Mouse (Mus musculus): Measurements from ENCODE around the gene Mapk8ip2. TPM values are rescaled to one million over a fixed set of nuclear protein-coding genes. Genes with fewer than 3 reads are reported as not detected.
A peak's percentile ranks its signal among the peaks of the same experiment; 100 is the strongest.
"Not testable (repeated sequence)": the region's sequence is repeated elsewhere in the genome, so short reads cannot be mapped to it uniquely, and the experiment has no call there.

The Mapk8ip2 gene
- polyA plus RNA-seq, 1 experiment from 2014 or later: 0.99 TPM

DNA sequence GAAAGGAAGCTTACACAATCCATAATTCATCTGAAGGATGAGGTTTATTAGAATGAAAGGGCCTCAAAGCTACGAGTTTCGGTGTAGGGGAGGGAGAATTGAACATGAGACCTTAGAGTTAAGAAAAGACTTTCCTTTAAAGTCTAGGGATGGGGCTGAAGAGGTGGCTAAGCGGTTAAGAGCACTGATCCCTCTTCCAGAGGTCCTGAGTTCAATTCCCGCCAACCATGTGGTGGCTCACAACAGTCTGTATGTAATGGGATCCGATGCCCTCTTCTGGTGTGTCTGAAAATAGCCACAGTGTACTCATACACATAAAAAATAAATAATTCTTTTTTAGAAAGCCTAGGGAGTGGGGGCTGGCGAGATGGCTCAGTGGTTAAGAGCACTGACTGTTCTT, 23.4 kb upstream of the Mapk8ip2 start:
- H3K4me1 ChIP-seq: peaks cover 27% of the 10 kb centered on the region
- peak; percentile 68 for DNase-seq (ENCODE audit: low spot score)
- peaks cover 23% of the 10 kb centered on the region for H3K36me3 ChIP-seq
- 40% methylated on average over 6 of the region's 6 CpGs for WGBS
- H3K4me3 ChIP-seq: peak overlapping the region; percentile 82
- H3K27me3 ChIP-seq (ENCODE audit: insufficient read depth, poor library complexity, severe bottlenecking): no peaks in the 10 kb centered on the region
- peak overlapping the region; percentile 95 for H3K27ac ChIP-seq
- H3K9me3 ChIP-seq: no peaks in the 10 kb centered on the region

DNA sequence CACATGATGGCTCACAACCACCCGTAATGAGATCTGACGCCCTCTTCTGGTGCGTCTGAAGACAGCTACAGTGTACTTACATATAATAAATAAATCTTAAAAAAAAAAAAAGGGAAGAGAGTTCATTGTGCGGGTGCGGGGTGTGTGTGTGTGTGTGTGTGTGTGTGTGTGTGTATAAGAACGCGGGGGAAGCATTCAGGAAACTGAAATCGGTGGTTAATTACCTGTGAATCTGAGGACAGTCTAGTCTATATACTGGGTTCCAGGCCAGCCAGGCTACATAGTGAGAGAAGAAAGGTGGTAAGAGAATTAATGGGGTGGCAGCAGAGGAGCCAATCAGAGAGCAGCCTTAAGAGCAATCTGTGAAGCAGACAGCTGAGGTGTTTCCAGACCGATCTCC, 22.9 kb upstream of the Mapk8ip2 start:
- 81% methylated on average over 9 of the region's 9 CpGs for WGBS
- Histone ChIP-seq H3K4me3 (peak overlapping the region; percentile 82; the same call in 1 of the 2 replicates), H3K4me1 (peaks cover 23% of the 10 kb centered on the region), H3K36me3 (peaks cover 23% of the 10 kb centered on the region)
- H3K27ac ChIP-seq; H3K27me3 ChIP-seq (ENCODE audit: insufficient read depth, poor library complexity, severe bottlenecking); H3K9me3 ChIP-seq: not testable (repeated sequence)
- DNase-seq (ENCODE audit: low spot score): peak; percentile 45

DNA sequence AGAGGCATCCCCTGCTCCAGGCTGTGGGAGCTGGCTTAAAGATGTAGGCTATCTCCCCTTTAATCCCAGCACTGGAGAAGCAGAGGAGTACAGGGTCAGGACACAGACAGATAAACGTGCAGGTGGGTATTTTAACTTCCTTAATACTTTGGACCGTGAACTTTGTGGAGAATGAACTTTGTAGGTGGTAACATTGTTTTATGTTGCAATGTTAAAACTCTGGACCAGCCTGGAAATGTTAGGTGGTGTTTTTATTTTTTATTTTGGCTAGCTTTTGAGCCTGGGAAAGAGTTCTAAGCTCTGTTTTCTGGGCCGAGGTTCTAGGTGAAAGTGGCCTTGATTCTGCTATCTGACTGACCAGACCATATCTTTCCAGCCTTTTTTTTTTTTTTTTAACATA, 22.4 kb upstream of the Mapk8ip2 start:
- no peak overlapping the region for H3K4me3 ChIP-seq
- no peaks in the 10 kb centered on the region for H3K27me3 ChIP-seq (ENCODE audit: insufficient read depth, poor library complexity, severe bottlenecking)
- H3K9me3 ChIP-seq: no peaks in the 10 kb centered on the region
- H3K36me3 ChIP-seq: peaks cover 20% of the 10 kb centered on the region
- peaks cover 18% of the 10 kb centered on the region for H3K4me1 ChIP-seq
- DNase-seq (ENCODE audit: low spot score): peak; percentile 66
- H3K27ac ChIP-seq: no peak overlapping the region
- WGBS: 74% methylated on average over 3 of the region's 3 CpGs

DNA sequence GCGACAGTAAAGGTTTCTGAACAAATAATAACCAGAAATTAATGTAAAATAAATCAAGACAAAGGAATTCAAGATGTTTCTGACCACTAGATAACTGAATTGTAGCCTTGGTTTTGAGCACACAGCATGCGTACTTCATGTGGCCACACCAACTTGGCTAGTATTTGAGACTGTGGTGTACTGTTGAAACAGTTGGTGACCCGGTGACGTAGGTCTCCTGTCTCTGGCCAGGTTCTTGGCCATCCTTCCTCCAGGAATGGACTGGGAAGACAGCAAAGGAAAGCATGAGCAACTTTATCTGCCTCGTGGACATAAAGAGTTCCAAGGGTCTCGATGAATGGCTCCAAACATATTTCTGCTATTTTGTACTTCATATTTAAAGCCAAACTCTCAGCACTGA, 21.9 kb upstream of the Mapk8ip2 start:
- Histone ChIP-seq H3K9me3 (no peaks in the 10 kb centered on the region), H3K36me3 (peaks cover 15% of the 10 kb centered on the region), H3K27ac (no peak overlapping the region), H3K4me1 (peaks cover 13% of the 10 kb centered on the region), H3K27me3 (ENCODE audit: insufficient read depth, poor library complexity, severe bottlenecking) (no peaks in the 10 kb centered on the region), H3K4me3 (no peak overlapping the region)
- DNase-seq (ENCODE audit: low spot score): peak; percentile 45
- 89% methylated on average over 6 of the region's 6 CpGs for WGBS

DNA sequence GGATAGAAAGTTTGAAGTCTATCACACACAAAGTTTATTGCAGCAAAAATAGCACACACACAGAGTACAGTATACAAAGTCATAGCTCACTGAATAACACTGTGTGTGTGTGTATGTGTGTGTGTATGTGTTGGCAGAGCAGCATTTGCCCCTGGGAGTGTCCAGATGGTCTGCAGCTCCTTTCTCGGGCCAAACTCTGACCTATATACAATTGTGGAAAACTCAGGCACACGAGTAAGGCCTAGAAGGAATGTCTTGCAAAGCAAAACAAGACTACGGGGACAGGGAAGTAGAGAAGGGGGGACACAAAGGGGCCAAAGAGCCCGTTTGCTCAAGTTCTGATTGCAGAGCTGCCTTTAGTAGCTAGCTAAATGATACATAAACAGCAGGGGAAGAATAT, 20.8 kb upstream of the Mapk8ip2 start:
- peaks cover 10% of the 10 kb centered on the region for H3K4me1 ChIP-seq
- H3K36me3 ChIP-seq: peaks cover 4% of the 10 kb centered on the region
- no peaks in the 10 kb centered on the region for H3K27me3 ChIP-seq (ENCODE audit: insufficient read depth, poor library complexity, severe bottlenecking)
- no peak overlapping the region for H3K4me3 ChIP-seq
- no peaks in the 10 kb centered on the region for H3K9me3 ChIP-seq
- no peak overlapping the region for H3K27ac ChIP-seq
- peak; percentile 48 for DNase-seq (ENCODE audit: low spot score)
- 84% methylated on average over 4 of the region's 4 CpGs for WGBS

DNA sequence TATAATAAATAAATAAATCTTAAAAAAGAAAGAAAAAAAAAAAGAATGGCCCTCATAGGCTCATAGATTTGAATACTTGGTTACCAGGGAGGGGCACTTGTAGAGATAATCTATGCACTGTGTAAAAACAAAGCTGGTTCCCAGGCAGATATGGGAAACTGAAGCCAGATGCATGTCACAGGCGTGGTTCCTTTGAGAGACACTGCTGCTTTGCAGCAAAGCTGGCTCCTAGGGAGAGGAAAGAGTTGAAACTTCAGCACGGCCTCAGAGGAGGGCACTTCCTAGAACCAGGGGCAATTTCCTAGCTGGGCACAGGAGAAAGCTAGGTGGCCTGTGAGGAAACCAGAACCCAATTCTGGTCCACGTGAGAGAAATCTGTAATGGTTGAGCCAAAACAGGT, 19.6 kb upstream of the Mapk8ip2 start:
- Histone ChIP-seq H3K27ac (no peak overlapping the region), H3K4me3 (no peak overlapping the region), H3K4me1 (no peaks in the 10 kb centered on the region), H3K9me3 (no peaks in the 10 kb centered on the region), H3K27me3 (ENCODE audit: insufficient read depth, poor library complexity, severe bottlenecking) (no peaks in the 10 kb centered on the region), H3K36me3 (no peaks in the 10 kb centered on the region)
- WGBS: 71% methylated on average over 3 of the region's 3 CpGs
- DNase-seq (ENCODE audit: low spot score): no peak

DNA sequence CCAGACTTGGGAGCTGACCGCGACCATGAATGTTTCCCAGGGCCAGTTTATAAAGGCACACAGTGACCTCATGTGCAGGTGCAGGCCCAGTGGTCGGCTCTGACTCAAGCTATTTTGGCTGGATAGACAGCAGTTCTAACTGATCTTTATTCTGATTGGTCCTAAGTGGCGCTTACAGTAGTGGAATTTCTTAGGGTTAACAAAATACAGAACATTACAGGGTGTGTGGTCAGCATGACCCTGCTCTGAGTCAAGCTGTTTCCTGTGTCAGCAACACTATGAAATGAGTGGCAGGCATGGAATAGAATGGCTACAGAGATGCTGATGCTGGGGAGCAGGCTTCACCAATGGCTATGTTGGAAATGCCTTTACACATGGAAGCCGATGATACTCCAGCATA, 17.8 kb upstream of the Mapk8ip2 start:
- 78% methylated on average over 5 of the region's 5 CpGs for WGBS
- Histone ChIP-seq H3K27ac (no peak overlapping the region), H3K4me3 (no peak overlapping the region), H3K4me1 (no peaks in the 10 kb centered on the region), H3K36me3 (no peaks in the 10 kb centered on the region), H3K9me3 (no peaks in the 10 kb centered on the region), H3K27me3 (ENCODE audit: insufficient read depth, poor library complexity, severe bottlenecking) (no peaks in the 10 kb centered on the region)
- no peak for DNase-seq (ENCODE audit: low spot score)

DNA sequence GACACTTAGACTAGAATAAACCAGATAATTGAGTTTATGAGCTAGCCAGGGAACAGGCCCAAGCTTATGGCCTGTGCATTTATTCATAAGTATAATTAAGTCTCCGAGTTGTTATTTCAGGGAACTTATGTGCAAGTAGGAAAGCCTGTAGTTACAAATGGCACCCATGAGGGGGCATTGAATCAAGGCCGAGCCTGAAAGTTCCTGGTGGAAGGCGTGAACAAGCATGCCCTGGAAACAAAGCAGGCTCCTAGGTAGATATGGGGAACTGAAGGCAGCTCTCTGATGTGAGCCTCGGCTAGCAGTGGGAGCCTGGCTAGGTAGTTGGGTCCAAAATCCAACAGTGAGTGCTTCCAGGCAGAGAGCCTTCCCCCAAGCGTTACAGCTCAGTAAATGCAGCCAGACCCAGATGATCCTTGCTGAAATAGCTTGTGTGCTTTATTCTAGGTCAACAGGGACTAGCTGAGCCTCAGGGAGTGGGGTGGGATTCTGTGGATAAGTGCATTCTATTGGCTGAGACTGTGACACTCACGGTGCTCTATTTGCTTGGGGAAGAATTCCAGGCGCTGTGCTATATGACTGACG, 11.1 kb upstream of the Mapk8ip2 start:
- Histone ChIP-seq H3K4me3 (no peak overlapping the region), H3K36me3 (no peaks in the 10 kb centered on the region), H3K4me1 (no peaks in the 10 kb centered on the region), H3K27ac (no peak overlapping the region), H3K27me3 (ENCODE audit: insufficient read depth, poor library complexity, severe bottlenecking) (no peaks in the 10 kb centered on the region), H3K9me3 (no peaks in the 10 kb centered on the region)
- no peak for DNase-seq (ENCODE audit: low spot score)
- 33% methylated on average over 8 of the region's 8 CpGs for WGBS

DNA sequence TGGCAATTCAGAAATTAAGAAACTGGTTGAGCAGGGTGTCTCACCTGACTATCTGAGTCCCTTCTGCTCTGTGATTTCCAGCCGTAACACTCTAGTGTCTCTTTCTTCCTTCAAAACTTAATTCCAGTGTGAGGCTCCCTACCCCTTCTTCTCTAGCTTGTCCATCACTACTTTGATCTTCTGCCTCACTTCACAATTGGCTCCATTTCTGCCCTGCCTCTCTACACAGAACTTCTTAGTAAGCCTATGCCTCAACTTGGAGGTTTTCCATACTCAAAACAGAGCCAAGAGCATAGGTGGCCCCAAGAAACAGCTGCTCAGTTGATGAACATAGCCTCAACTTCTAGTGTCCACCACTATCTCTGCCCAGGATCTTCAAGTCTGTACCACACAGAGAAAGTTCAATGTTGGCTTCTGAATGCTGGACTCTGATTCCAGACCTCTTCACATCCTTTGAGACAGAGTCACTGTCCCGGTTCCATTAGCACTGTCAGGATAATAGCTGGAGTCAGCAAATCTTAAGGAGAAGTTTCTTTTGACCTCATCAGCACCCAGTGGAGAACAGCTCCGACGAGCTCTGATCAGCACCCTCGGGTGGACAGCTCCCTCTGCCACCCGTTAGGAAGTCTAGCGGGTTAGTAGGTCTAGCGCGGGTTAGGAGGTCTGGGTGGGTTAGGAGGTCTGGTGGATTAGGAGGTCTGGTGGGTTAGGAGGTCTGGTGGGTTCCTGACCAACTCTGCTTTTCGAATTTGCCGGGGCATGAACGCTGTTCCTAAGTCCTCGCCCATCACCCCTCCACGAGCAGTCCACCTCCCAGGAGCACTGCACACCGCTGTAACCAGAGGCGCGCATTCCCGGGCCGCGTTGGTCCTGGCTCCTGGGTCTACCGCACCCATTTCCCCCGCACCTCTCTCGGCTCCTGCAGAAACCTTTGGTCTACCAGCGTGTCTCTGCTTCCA, 528 bp upstream of the Mapk8ip2 start:
- H3K27me3 ChIP-seq (ENCODE audit: insufficient read depth, poor library complexity, severe bottlenecking): peaks cover 57% of the 10 kb centered on the region
- DNase-seq (ENCODE audit: low spot score): peak; percentile 84

DNA sequence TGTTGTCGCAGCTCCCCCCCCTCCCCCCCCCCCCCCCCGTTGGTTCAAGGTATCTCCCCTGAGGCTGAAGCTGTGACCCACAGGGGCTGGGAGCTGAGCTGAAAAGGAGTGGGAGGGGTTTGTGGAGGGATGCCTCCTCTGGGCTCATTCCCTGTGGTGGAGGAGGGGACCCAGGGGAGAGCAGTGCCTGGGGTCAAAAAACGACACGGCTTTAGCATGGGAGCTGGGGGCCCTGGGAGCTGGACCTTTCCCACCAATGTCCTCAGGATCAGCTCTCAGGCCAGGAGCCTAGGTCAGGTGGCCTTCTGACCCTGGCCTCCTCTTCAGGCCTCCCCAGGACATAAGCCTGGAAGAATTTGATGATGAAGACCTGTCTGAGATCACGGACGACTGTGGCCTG, 1.1 kb downstream of the Mapk8ip2 start:
- Histone ChIP-seq H3K27ac (no peak overlapping the region), H3K36me3 (no peaks in the 10 kb centered on the region), H3K27me3 (ENCODE audit: insufficient read depth, poor library complexity, severe bottlenecking) (peaks cover 69% of the 10 kb centered on the region), H3K4me3 (peak overlapping the region; percentile 5), H3K4me1 (peaks cover 17% of the 10 kb centered on the region), H3K9me3 (no peaks in the 10 kb centered on the region)
- 15% methylated on average over 5 of the region's 6 CpGs for WGBS
- no peak for DNase-seq (ENCODE audit: low spot score)

More for the DNA sequence above, 528 bp upstream of the Mapk8ip2 start:
- Histone ChIP-seq H3K36me3 (no peaks in the 10 kb centered on the region), H3K9me3 (no peaks in the 10 kb centered on the region), H3K27ac (no peak overlapping the region), H3K4me1 (peaks cover 17% of the 10 kb centered on the region), H3K4me3 (peak overlapping the region; percentile 69)
- WGBS: 5% methylated on average over 24 of the region's 24 CpGs

DNA sequence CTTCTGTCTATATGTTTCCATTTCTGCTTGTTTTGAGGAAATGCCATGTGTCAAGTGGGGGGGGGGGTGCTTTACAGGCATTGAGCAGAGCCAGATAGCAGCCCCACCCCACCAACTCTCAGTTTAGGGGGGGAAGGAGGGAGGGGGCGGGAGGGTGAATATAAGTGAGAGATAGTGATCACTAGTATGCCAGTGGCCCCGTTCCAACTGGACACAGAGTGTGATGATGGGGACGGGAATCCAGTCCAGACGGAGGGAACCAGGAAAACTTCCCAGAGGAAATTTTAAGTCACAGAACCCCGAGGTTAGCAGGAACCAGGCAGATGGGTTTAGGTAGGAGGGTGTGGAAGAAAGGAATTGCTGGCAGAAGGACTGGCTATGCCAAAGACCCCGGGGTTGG, 1.9 kb downstream of the Mapk8ip2 start:
- Histone ChIP-seq H3K27me3 (ENCODE audit: insufficient read depth, poor library complexity, severe bottlenecking) (peaks cover 77% of the 10 kb centered on the region), H3K27ac (no peak overlapping the region), H3K4me1 (peaks cover 17% of the 10 kb centered on the region), H3K4me3 (no peak overlapping the region), H3K9me3 (no peaks in the 10 kb centered on the region), H3K36me3 (no peaks in the 10 kb centered on the region)
- DNase-seq (ENCODE audit: low spot score): no peak
- 65% methylated on average over 6 of the region's 6 CpGs for WGBS

DNA sequence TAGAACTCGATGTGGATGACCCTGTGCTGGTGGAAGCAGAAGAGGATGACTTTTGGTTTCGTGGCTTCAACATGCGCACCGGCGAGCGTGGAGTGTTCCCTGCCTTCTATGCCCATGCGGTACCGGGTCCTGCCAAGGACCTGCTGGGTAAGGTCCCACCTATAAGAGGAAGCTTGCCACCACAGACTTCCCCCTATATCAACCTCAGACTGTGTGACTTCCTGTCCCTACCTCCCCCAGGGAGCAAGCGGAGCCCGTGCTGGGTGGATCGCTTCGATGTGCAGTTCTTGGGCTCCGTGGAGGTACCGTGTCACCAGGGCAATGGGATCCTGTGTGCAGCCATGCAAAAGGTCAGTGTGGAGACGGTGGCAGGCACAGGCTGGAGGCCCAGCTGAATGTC, 5.2 kb downstream of the Mapk8ip2 start:
- Histone ChIP-seq H3K27me3 (ENCODE audit: insufficient read depth, poor library complexity, severe bottlenecking) (peaks cover 74% of the 10 kb centered on the region), H3K4me3 (no peak overlapping the region), H3K27ac (no peak overlapping the region), H3K9me3 (no peaks in the 10 kb centered on the region), H3K36me3 (no peaks in the 10 kb centered on the region), H3K4me1 (peaks cover 11% of the 10 kb centered on the region)
- no peak for DNase-seq (ENCODE audit: low spot score)
- WGBS: 88% methylated on average over 15 of the region's 15 CpGs

DNA sequence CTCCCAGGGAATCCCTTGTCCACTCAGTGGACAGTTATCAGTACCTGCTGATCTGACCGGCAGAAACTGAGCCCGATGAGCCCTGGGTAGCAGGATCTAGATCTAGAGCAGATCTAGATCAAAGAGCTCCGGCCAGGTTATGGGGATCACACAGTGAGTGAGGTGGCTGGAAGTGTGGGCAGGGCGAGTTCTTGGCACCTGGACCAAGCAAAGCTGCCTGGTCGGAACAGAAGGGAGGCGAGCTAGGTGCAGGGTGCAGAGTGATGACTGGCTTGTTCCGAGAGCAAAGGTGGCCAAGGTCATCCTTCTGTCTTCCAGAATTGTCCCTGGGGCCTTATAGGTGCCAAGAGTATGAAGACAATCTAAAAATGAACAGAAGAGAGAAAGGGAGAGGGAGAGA, 6.1 kb downstream of the Mapk8ip2 start:
- Histone ChIP-seq H3K9me3 (no peaks in the 10 kb centered on the region), H3K4me1 (peaks cover 2% of the 10 kb centered on the region; the same call in 1 of the 2 replicates), H3K4me3 (no peak overlapping the region), H3K27ac (no peak overlapping the region), H3K27me3 (ENCODE audit: insufficient read depth, poor library complexity, severe bottlenecking) (peaks cover 65% of the 10 kb centered on the region), H3K36me3 (no peaks in the 10 kb centered on the region)
- 82% methylated on average over 7 of the region's 7 CpGs for WGBS
- no peak for DNase-seq (ENCODE audit: low spot score)
